Mouse (Mus musculus) CH12.LX (cell line): Measurements from ENCODE around the gene Grb10.
A peak's percentile ranks its signal among the peaks of the same experiment; 100 is the strongest.

Experiments used
- CTCF ChIP-seq, 2 experiments: IDR thresholded peaks in 1 of 2; conservative IDR thresholded peaks in 1 of 2; 2 replicates each; pipeline ENCODE4 v1.5.1; 2011 to 2012; ENCODE audit warnings: low read depth in 2 of 2, low read length in 2 of 2, improper control_type of control experiment in 1 of 2, inconsistent platforms in 1 of 2, mild to moderate bottlenecking in 1 of 2, moderate library complexity in 1 of 2
- MXI1 ChIP-seq: IDR thresholded peaks from 2 replicates; pipeline ENCODE4 v1.6.1; 2011; ENCODE audit warnings: mild to moderate bottlenecking, low read depth, low read length, improper control_type of control experiment
- NRF1 ChIP-seq: IDR thresholded peaks from 2 replicates; pipeline ENCODE4 v1.6.1; 2014; ENCODE audit warnings: low read depth, mild to moderate bottlenecking, inconsistent platforms, low read length, improper control_type of control experiment, moderate library complexity

DNA sequence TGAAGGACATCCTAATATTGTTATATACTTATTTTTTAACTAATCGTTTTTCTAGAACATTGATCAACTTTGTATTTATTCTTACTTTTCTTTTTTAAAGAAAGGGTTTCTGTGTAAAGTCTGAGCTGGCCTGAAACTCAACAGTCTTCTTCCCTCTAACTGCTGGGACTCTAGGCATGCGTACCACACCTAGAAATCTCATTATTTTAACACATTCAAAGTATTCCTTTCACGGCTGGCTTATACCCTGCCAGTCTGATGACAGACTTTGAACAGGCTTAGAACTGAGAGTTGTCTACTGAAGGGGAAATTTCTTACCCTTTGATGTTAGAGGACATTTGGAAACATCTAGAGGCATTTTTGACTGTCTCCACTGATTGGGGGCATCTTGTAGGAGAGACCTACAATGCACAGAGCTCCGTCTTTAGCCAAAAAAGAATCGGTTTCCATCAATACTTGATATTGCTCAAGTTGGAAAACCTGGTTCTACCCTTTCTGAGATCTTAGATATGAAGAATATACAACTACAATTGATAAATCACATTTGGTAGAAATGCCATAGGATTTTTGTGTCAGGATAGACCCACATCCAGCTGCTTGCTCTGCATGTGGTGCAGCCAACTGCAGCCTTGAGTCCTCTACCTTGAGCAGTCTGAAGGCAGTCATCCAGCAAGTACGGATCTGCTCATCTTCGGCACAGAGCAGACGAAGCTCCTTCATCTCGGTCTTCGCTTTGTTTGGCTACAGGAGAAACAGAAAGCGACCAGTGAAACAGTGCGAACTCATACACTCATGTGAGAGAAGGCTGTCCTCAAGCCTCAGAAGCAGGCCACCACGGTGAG is 95.0 kb downstream of the Grb10 start:
- peak; percentile 84 for TF ChIP-seq NRF1
- peak; percentile 76 for TF ChIP-seq MXI1
- TF ChIP-seq CTCF (conservative IDR thresholded peaks at IDR 0.05 in 1 of 2, IDR thresholded peaks at IDR 0.05 in 1 of 2; ENCODE audit: low read depth in 2 of 2, low read length in 2 of 2) = no peak
